Mouse (Mus musculus) stomach, embryonic 16.5 days (tissue): ENCODE results near the gene Zfp109. TPM values are rescaled to one million over a fixed set of nuclear protein-coding genes. Genes with fewer than 3 reads are reported as not detected.
"Not testable (repeated sequence)": the region's sequence is repeated elsewhere in the genome, so short reads cannot be mapped to it uniquely, and the experiment has no call there.

Experiments
- ATAC-seq: fragments of 200-750 bp; cut with Nextera tagmentation; 2 replicates; pipeline ENCODE4 v1.8.0; 2017; ENCODE audit warnings: moderate number of reproducible peaks, moderate TSS enrichment; ENCODE audit not compliant: insufficient read depth, low FRiP score
- H3K27ac ChIP-seq: fragments of 300-500 bp; sonication (generic); 2 replicates; pipeline ENCODE4 v1.5.1; 2014; ENCODE audit warnings: low read length
- H3K27me3 ChIP-seq: fragments of 300-500 bp; sonication (generic); 2 replicates; pipeline ENCODE4 v1.6.1; 2014; ENCODE audit warnings: low read length, control low read depth, mixed read lengths; ENCODE audit not compliant: control insufficient read depth, insufficient read depth
- H3K36me3 ChIP-seq: fragments of 300-500 bp; sonication (generic); 2 replicates; pipeline ENCODE4 v1.6.1; 2014; ENCODE audit warnings: low read length; ENCODE audit not compliant: control insufficient read depth, insufficient read depth
- H3K4me1 ChIP-seq: fragments of 300-500 bp; sonication (generic); 2 replicates; pipeline ENCODE4 v1.6.1; 2014; ENCODE audit warnings: low read length, control low read depth, mixed read lengths; ENCODE audit not compliant: control insufficient read depth, insufficient read depth
- H3K4me2 ChIP-seq: fragments of 300-500 bp; sonication (generic); 2 replicates; pipeline ENCODE4 v1.6.1; 2014; ENCODE audit warnings: low read depth, low read length, mixed read lengths
- H3K4me3 ChIP-seq: fragments of 300-500 bp; sonication (generic); replicated peaks from 2 replicates; pipeline ENCODE4 v1.5.1; 2014; ENCODE audit warnings: mild to moderate bottlenecking, low read length
- H3K9ac ChIP-seq: fragments of 300-500 bp; sonication (generic); 2 replicates; pipeline ENCODE4 v1.6.1; 2014; ENCODE audit warnings: low read length
- H3K9me3 ChIP-seq: fragments of 300-500 bp; sonication (generic); replicated peaks from 2 replicates; pipeline ENCODE4 v1.6.1; 2016; ENCODE audit warnings: low read length, control low read depth; ENCODE audit not compliant: control insufficient read depth
- WGBS: fragments of 180-500 bp; shearing (Covaris S2); extraction: QIAGEN DNeasy Blood & Tissue Kit; methylation state at CpG from one replicate; pipeline ENCODE4 v1.1.7; 2014; 5-methylcytosine and 5-hydroxymethylcytosine counted together
- polyA plus RNA-seq: library from polyadenylated mRNA; unstranded; fragments of >200 nt; fragmentation: Nextera tagmentation; extraction: Ambion mirVana; gene quantifications from 2 replicates; pipeline ENCODE4 v1.2.1, GENCODE M21; 2015

The Zfp109 gene
- 5.4 and 6.3 TPM in 2 replicates for polyA plus RNA-seq

GRCm38 (mm10) chr7:24237040-24237791, at the start of gene Zfp109:
Gene Zfp109, minus strand, starts transcription at chr7:24237560.
- Histone ChIP-seq H3K4me1 (peaks cover 4% of the 10 kb centered on the region), H3K36me3 (no peaks in the 10 kb centered on the region; the same call in 1 of the 2 replicates), H3K4me2 (peak within 1 kb of the TSS; percentile 81), H3K9ac (peak within 1 kb of the TSS; percentile 93), H3K27ac (no peak within 1 kb of the TSS), H3K4me3 (peak within 1 kb of the TSS; percentile 94), H3K9me3 (no peaks in the 10 kb centered on the region), H3K27me3 (no peaks in the 10 kb centered on the region)
- peak; percentile 84 for ATAC-seq
- WGBS: 5% methylated on average over 28 of the region's 28 CpGs

- Histone ChIP-seq H3K9ac (no peak overlapping the region), H3K27me3 (no peaks in the 10 kb centered on the region), H3K36me3 (peaks cover 22% of the 10 kb centered on the region), H3K9me3 (no peaks in the 10 kb centered on the region), H3K4me1 (no peaks in the 10 kb centered on the region), H3K4me2 (no peak overlapping the region), H3K4me3 (no peak overlapping the region), H3K27ac (no peak overlapping the region)
- WGBS: 82% methylated on average over 4 of the region's 4 CpGs
- no peak for ATAC-seq
Observed at GRCm38 (mm10) chr7:24286916-24287315, 49.6 kb upstream of the Zfp109 start.

GRCm38 (mm10) chr7:24286090-24286489, 48.7 kb upstream of the Zfp109 start:
- Histone ChIP-seq H3K27me3 (no peaks in the 10 kb centered on the region), H3K27ac (no peak overlapping the region), H3K4me3 (no peak overlapping the region), H3K9ac (no peak overlapping the region), H3K4me1 (no peaks in the 10 kb centered on the region), H3K4me2 (no peak overlapping the region), H3K36me3 (peaks cover 14% of the 10 kb centered on the region), H3K9me3 (no peaks in the 10 kb centered on the region)
- no peak for ATAC-seq
- WGBS: 50% methylated on average over 4 of the region's 4 CpGs

GRCm38 (mm10) chr7:24280858-24281145, 43.4 kb upstream of the Zfp109 start:
- Histone ChIP-seq H3K9ac (no peak overlapping the region), H3K9me3 (no peaks in the 10 kb centered on the region), H3K4me3 (no peak overlapping the region), H3K27ac (no peak overlapping the region), H3K36me3 (no peaks in the 10 kb centered on the region), H3K4me2 (no peak overlapping the region), H3K4me1 (no peaks in the 10 kb centered on the region), H3K27me3 (no peaks in the 10 kb centered on the region)
- WGBS: 38% methylated on average over 4 of the region's 4 CpGs
- ATAC-seq: no peak

- Histone ChIP-seq H3K9ac (no peak overlapping the region), H3K4me3 (no peak overlapping the region), H3K9me3 (no peaks in the 10 kb centered on the region), H3K36me3 (0 out of 2 replicates have a peak, but pooled peaks cover under 1% of the 10 kb centered on the region), H3K4me1 (no peaks in the 10 kb centered on the region), H3K27me3 (no peaks in the 10 kb centered on the region), H3K4me2 (no peak overlapping the region), H3K27ac (no peak overlapping the region)
- no peak for ATAC-seq
- 54% methylated on average over 10 of the region's 10 CpGs for WGBS
Observed at GRCm38 (mm10) chr7:24280031-24280857, 42.9 kb upstream of the Zfp109 start.

- H3K9me3 ChIP-seq, H3K4me2 ChIP-seq, H3K4me3 ChIP-seq, H3K27ac ChIP-seq, H3K27me3 ChIP-seq, ATAC-seq, H3K9ac ChIP-seq, H3K36me3 ChIP-seq, H3K4me1 ChIP-seq: not testable (repeated sequence)
- WGBS: 85% methylated on average over 3 of the region's 3 CpGs
Observed at GRCm38 (mm10) chr7:24278771-24279170, 41.4 kb upstream of the Zfp109 start.

- no peak for ATAC-seq
- Histone ChIP-seq H3K4me2 (no peak overlapping the region), H3K36me3 (peaks cover 7% of the 10 kb centered on the region), H3K27ac (no peak overlapping the region), H3K4me3 (no peak overlapping the region), H3K9me3 (no peaks in the 10 kb centered on the region), H3K27me3 (no peaks in the 10 kb centered on the region), H3K9ac (no peak overlapping the region), H3K4me1 (peaks cover 4% of the 10 kb centered on the region)
- WGBS: 95% methylated on average over 4 of the region's 4 CpGs
Observed at GRCm38 (mm10) chr7:24274456-24274855, 37.1 kb upstream of the Zfp109 start.

- no peak overlapping the region for H3K27ac ChIP-seq
- H3K9ac ChIP-seq: no peak overlapping the region
- H3K36me3 ChIP-seq: peaks cover 7% of the 10 kb centered on the region
- no peaks in the 10 kb centered on the region for H3K9me3 ChIP-seq
- no peak for ATAC-seq
- peak overlapping the region; percentile 60; the same call in 1 of the 2 replicates for H3K4me2 ChIP-seq
- no peaks in the 10 kb centered on the region for H3K27me3 ChIP-seq
- H3K4me1 ChIP-seq: peaks cover 4% of the 10 kb centered on the region
- no peak overlapping the region for H3K4me3 ChIP-seq
- WGBS: 92% methylated on average over 6 of the region's 6 CpGs
Observed at GRCm38 (mm10) chr7:24271191-24271590, 33.8 kb upstream of the Zfp109 start.

GRCm38 (mm10) chr7:24270288-24270672, 32.9 kb upstream of the Zfp109 start, which contains the start of gene Zfp93:
Gene Zfp93, plus strand, starts transcription at chr7:24270420.
- peaks cover 4% of the 10 kb centered on the region for H3K4me1 ChIP-seq
- under 1% methylated on average over 12 of the region's 12 CpGs for WGBS
- no peaks in the 10 kb centered on the region for H3K9me3 ChIP-seq
- peak within 1 kb of the TSS; percentile 59 for H3K4me3 ChIP-seq
- no peaks in the 10 kb centered on the region for H3K27me3 ChIP-seq
- peak within 1 kb of the TSS; percentile 76 for H3K9ac ChIP-seq
- H3K36me3 ChIP-seq: peaks cover 7% of the 10 kb centered on the region
- peak; percentile 95 for ATAC-seq
- H3K27ac ChIP-seq: peak within 1 kb of the TSS; percentile 61; the same call in 1 of the 2 replicates
- peak within 1 kb of the TSS; percentile 60 for H3K4me2 ChIP-seq
